Mouse (Mus musculus) liver, embryonic 12.5 days (tissue): ENCODE measurements around the gene Fgf9. TPM values are rescaled to one million over a fixed set of nuclear protein-coding genes. Genes with fewer than 3 reads are reported as not detected.

ENCODE experiments used
- ATAC-seq: fragments of 200-750 bp; cut with Nextera tagmentation; 2 replicates; pipeline ENCODE4 v1.8.0; 2017; ENCODE audit warnings: moderate number of reproducible peaks, mild to moderate bottlenecking, moderate library complexity
- H3K27ac ChIP-seq: fragments of 300-500 bp; sonication (generic); 2 replicates; pipeline ENCODE4 v1.5.1; 2016; ENCODE audit warnings: mild to moderate bottlenecking
- H3K27me3 ChIP-seq: fragments of 300-500 bp; sonication (generic); replicated peaks from 2 replicates; pipeline ENCODE4 v1.6.1; 2016; ENCODE audit warnings: mild to moderate bottlenecking, moderate library complexity
- H3K36me3 ChIP-seq: fragments of 300-500 bp; sonication (generic); 2 replicates; pipeline ENCODE4 v1.6.1; 2016; ENCODE audit warnings: mild to moderate bottlenecking, moderate library complexity
- H3K4me1 ChIP-seq: fragments of 300-500 bp; sonication (generic); 2 replicates; pipeline ENCODE4 v1.6.1; 2016
- H3K4me2 ChIP-seq: fragments of 300-500 bp; sonication (generic); 2 replicates; pipeline ENCODE4 v1.6.1; 2016; ENCODE audit warnings: mild to moderate bottlenecking, moderate library complexity
- H3K4me3 ChIP-seq: fragments of 300-500 bp; sonication (generic); 2 replicates; pipeline ENCODE4 v1.5.1; 2016; ENCODE audit warnings: mild to moderate bottlenecking, moderate library complexity
- H3K9ac ChIP-seq: fragments of 300-500 bp; sonication (generic); 2 replicates; pipeline ENCODE4 v1.6.1; 2016; ENCODE audit warnings: mild to moderate bottlenecking, moderate library complexity
- H3K9me3 ChIP-seq: fragments of 300-500 bp; sonication (generic); replicated peaks from 2 replicates; pipeline ENCODE4 v1.6.1; 2016; ENCODE audit warnings: mild to moderate bottlenecking, moderate library complexity
- WGBS: fragments of 180-500 bp; shearing (Covaris S2); methylation state at CpG from one replicate; pipeline ENCODE4 v1.1.7; 2016; ENCODE audit not compliant: insufficient replicate concordance; 5-methylcytosine and 5-hydroxymethylcytosine counted together
- polyA plus RNA-seq: library from polyadenylated mRNA; unstranded; fragments of >200 nt; fragmentation: Nextera tagmentation; extraction: Ambion mirVana; gene quantifications from 2 replicates; pipeline ENCODE4 v1.2.1, GENCODE M21; 2016

Fgf9 gene
- polyA plus RNA-seq, 1 experiment from 2014 or later: 0.98 TPM

- Histone ChIP-seq H3K27ac (no peak overlapping the region), H3K4me3 (peak overlapping the region; percentile 49), H3K27me3 (peaks cover 100% of the 10 kb centered on the region), H3K4me2 (peak overlapping the region; percentile 64), H3K36me3 (no peaks in the 10 kb centered on the region), H3K9me3 (no peaks in the 10 kb centered on the region), H3K4me1 (peaks cover 37% of the 10 kb centered on the region), H3K9ac (peak overlapping the region; percentile 18; the same call in 1 of the 2 replicates)
- ATAC-seq: no peak
- WGBS: 2% methylated on average over 20 of the region's 20 CpGs
Observed at GRCm38 (mm10) chr14:58073936-58074335, 3.6 kb downstream of the Fgf9 start.

GRCm38 (mm10) chr14:58074621-58075432 lies 4.5 kb downstream of the Fgf9 start:
- peaks cover 37% of the 10 kb centered on the region for H3K4me1 ChIP-seq
- no peak overlapping the region for H3K9ac ChIP-seq
- H3K4me3 ChIP-seq: peak overlapping the region; percentile 49
- H3K4me2 ChIP-seq: peak overlapping the region; percentile 64
- H3K27ac ChIP-seq: no peak overlapping the region
- ATAC-seq: no peak
- H3K36me3 ChIP-seq: no peaks in the 10 kb centered on the region
- under 1% methylated on average over 61 of the region's 61 CpGs for WGBS
- H3K27me3 ChIP-seq: peaks cover 99% of the 10 kb centered on the region
- H3K9me3 ChIP-seq: no peaks in the 10 kb centered on the region

- Histone ChIP-seq H3K27me3 (peaks cover 92% of the 10 kb centered on the region), H3K9ac (no peak overlapping the region)
Observed at GRCm38 (mm10) chr14:58075433-58076029, 5.2 kb downstream of the Fgf9 start.

GRCm38 (mm10) chr14:58076030-58076521 lies 5.7 kb downstream of the Fgf9 start:
- Histone ChIP-seq H3K9me3 (no peaks in the 10 kb centered on the region), H3K4me3 (peak overlapping the region; percentile 49), H3K36me3 (no peaks in the 10 kb centered on the region), H3K9ac (0 out of 2 replicates have a peak overlapping the region, but pooled peaks have one; percentile 3), H3K4me2 (peak overlapping the region; percentile 64), H3K4me1 (peaks cover 34% of the 10 kb centered on the region), H3K27me3 (peaks cover 86% of the 10 kb centered on the region), H3K27ac (no peak overlapping the region)
- 1% methylated on average over 40 of the region's 40 CpGs for WGBS
- 0 out of 2 replicates have a peak, but pooled peaks have one; percentile 44 for ATAC-seq

More at GRCm38 (mm10) chr14:58075433-58076029, 5.2 kb downstream of the Fgf9 start:
- peak overlapping the region; percentile 64 for H3K4me2 ChIP-seq
- H3K4me3 ChIP-seq: peak overlapping the region; percentile 49
- H3K9me3 ChIP-seq: no peaks in the 10 kb centered on the region
- no peaks in the 10 kb centered on the region for H3K36me3 ChIP-seq
- ATAC-seq: 0 out of 2 replicates have a peak, but pooled peaks have one; percentile 10
- WGBS: under 1% methylated on average over 31 of the region's 31 CpGs
- no peak overlapping the region for H3K27ac ChIP-seq
- peaks cover 37% of the 10 kb centered on the region for H3K4me1 ChIP-seq

GRCm38 (mm10) chr14:58076726-58077255 lies 6.4 kb downstream of the Fgf9 start:
- no peak for ATAC-seq
- peaks cover 79% of the 10 kb centered on the region for H3K27me3 ChIP-seq
- H3K27ac ChIP-seq: no peak overlapping the region
- no peak overlapping the region for H3K9ac ChIP-seq
- no peaks in the 10 kb centered on the region for H3K9me3 ChIP-seq
- peaks cover 29% of the 10 kb centered on the region for H3K4me1 ChIP-seq
- WGBS: 11% methylated on average over 14 of the region's 14 CpGs
- H3K4me3 ChIP-seq: peak overlapping the region; percentile 49
- no peaks in the 10 kb centered on the region for H3K36me3 ChIP-seq
- H3K4me2 ChIP-seq: peak overlapping the region; percentile 64

GRCm38 (mm10) chr14:58079471-58079870 lies 9.1 kb downstream of the Fgf9 start:
- 63% methylated on average over 2 of the region's 2 CpGs for WGBS
- peaks cover 22% of the 10 kb centered on the region for H3K4me1 ChIP-seq
- ATAC-seq: no peak
- no peak overlapping the region for H3K4me2 ChIP-seq
- no peak overlapping the region for H3K27ac ChIP-seq
- H3K4me3 ChIP-seq: no peak overlapping the region
- no peaks in the 10 kb centered on the region for H3K9me3 ChIP-seq
- H3K9ac ChIP-seq: no peak overlapping the region
- H3K36me3 ChIP-seq: no peaks in the 10 kb centered on the region
- peaks cover 52% of the 10 kb centered on the region for H3K27me3 ChIP-seq

GRCm38 (mm10) chr14:58081955-58082354 lies 11.6 kb downstream of the Fgf9 start:
- WGBS: 38% methylated on average over 1 of the region's 1 CpGs
- no peaks in the 10 kb centered on the region for H3K9me3 ChIP-seq
- no peak overlapping the region for H3K4me2 ChIP-seq
- H3K4me3 ChIP-seq: no peak overlapping the region
- no peak overlapping the region for H3K27ac ChIP-seq
- H3K27me3 ChIP-seq: peaks cover 28% of the 10 kb centered on the region
- no peaks in the 10 kb centered on the region for H3K36me3 ChIP-seq
- H3K9ac ChIP-seq: no peak overlapping the region
- ATAC-seq: no peak
- no peaks in the 10 kb centered on the region for H3K4me1 ChIP-seq

GRCm38 (mm10) chr14:58084240-58084639 lies 13.9 kb downstream of the Fgf9 start:
- Histone ChIP-seq H3K9ac (no peak overlapping the region), H3K4me2 (no peak overlapping the region), H3K4me1 (no peaks in the 10 kb centered on the region), H3K27me3 (peaks cover 12% of the 10 kb centered on the region; the same call in 1 of the 2 replicates), H3K4me3 (no peak overlapping the region), H3K9me3 (no peaks in the 10 kb centered on the region), H3K27ac (no peak overlapping the region), H3K36me3 (no peaks in the 10 kb centered on the region)
- ATAC-seq: no peak
- 79% methylated on average over 3 of the region's 3 CpGs for WGBS

GRCm38 (mm10) chr14:58087326-58087725 lies 17.0 kb downstream of the Fgf9 start:
- H3K36me3 ChIP-seq: no peaks in the 10 kb centered on the region
- no peak overlapping the region for H3K4me2 ChIP-seq
- 58% methylated on average over 4 of the region's 4 CpGs for WGBS
- no peaks in the 10 kb centered on the region for H3K4me1 ChIP-seq
- no peak for ATAC-seq
- H3K4me3 ChIP-seq: no peak overlapping the region
- no peaks in the 10 kb centered on the region for H3K9me3 ChIP-seq
- H3K9ac ChIP-seq: no peak overlapping the region
- 0 out of 2 replicates have a peak, but pooled peaks cover 6% of the 10 kb centered on the region for H3K27me3 ChIP-seq
- no peak overlapping the region for H3K27ac ChIP-seq

- Histone ChIP-seq H3K27ac (no peak overlapping the region), H3K9ac (no peak overlapping the region), H3K27me3 (0 out of 2 replicates have a peak, but pooled peaks cover 6% of the 10 kb centered on the region), H3K4me3 (no peak overlapping the region), H3K4me2 (no peak overlapping the region), H3K36me3 (no peaks in the 10 kb centered on the region), H3K9me3 (no peaks in the 10 kb centered on the region), H3K4me1 (no peaks in the 10 kb centered on the region)
- no peak for ATAC-seq
- WGBS: 49% methylated on average over 5 of the region's 5 CpGs
Observed at GRCm38 (mm10) chr14:58089486-58089885, 19.1 kb downstream of the Fgf9 start.

GRCm38 (mm10) chr14:58091321-58091720 lies 21.0 kb downstream of the Fgf9 start:
- no peak overlapping the region for H3K4me3 ChIP-seq
- H3K4me1 ChIP-seq: no peaks in the 10 kb centered on the region
- no peaks in the 10 kb centered on the region for H3K9me3 ChIP-seq
- no peak overlapping the region for H3K9ac ChIP-seq
- no peak for ATAC-seq
- H3K36me3 ChIP-seq: no peaks in the 10 kb centered on the region
- no peak overlapping the region for H3K4me2 ChIP-seq
- 60% methylated on average over 10 of the region's 10 CpGs for WGBS
- 0 out of 2 replicates have a peak, but pooled peaks cover 6% of the 10 kb centered on the region for H3K27me3 ChIP-seq
- H3K27ac ChIP-seq: no peak overlapping the region

- 82% methylated on average over 8 of the region's 8 CpGs for WGBS
- Histone ChIP-seq H3K36me3 (no peaks in the 10 kb centered on the region), H3K9me3 (no peaks in the 10 kb centered on the region)
Observed at GRCm38 (mm10) chr14:58099599-58099998, 29.3 kb downstream of the Fgf9 start.

More at GRCm38 (mm10) chr14:58099599-58099998, 29.3 kb downstream of the Fgf9 start:
- Histone ChIP-seq H3K27me3 (peaks cover 2% of the 10 kb centered on the region; the same call in 1 of the 2 replicates), H3K4me1 (no peaks in the 10 kb centered on the region), H3K27ac (no peak overlapping the region), H3K4me2 (no peak overlapping the region), H3K4me3 (no peak overlapping the region), H3K9ac (no peak overlapping the region)
- ATAC-seq: no peak
